Mouse (Mus musculus): ENCODE measurements around the gene Ogg1. TPM values are rescaled to one million over a fixed set of nuclear protein-coding genes. Genes with fewer than 3 reads are reported as not detected.
"Not testable (repeated sequence)": the region's sequence is repeated elsewhere in the genome, so short reads cannot be mapped to it uniquely, and the experiment has no call there.

Gene Ogg1
- polyA plus RNA-seq, 1 experiment: 16.4 TPM

GRCm38 (mm10) chr6:113331721-113332120 is 4.9 kb downstream of the Ogg1 start:
- 96% methylated on average over 11 of the region's 11 CpGs for WGBS
- DNase-seq: no peak
- H3K27me3 ChIP-seq (replicated peaks; ENCODE audit: control insufficient read depth, insufficient read depth, low read length): no peaks in the 10 kb centered on the region
- H3K4me1 ChIP-seq (ENCODE audit: control insufficient read depth, insufficient read depth, low read length): peaks cover 10% of the 10 kb centered on the region; the same call in 1 of the 2 replicates
- no peaks in the 10 kb centered on the region for H3K36me3 ChIP-seq (ENCODE audit: control insufficient read depth, insufficient read depth, low read length)
- H3K4me3 ChIP-seq (ENCODE audit: insufficient read depth, low read depth, low read length): no peak overlapping the region
- TF ChIP-seq CTCF (conservative IDR thresholded peaks at IDR 0.05; ENCODE audit: insufficient read depth, insufficient read length, low read depth, low read length) (no peak), POLR2A (IDR thresholded peaks at IDR 0.05; ENCODE audit: low read depth, low read length) (no peak)
- no peak overlapping the region for H3K27ac ChIP-seq (ENCODE audit: insufficient read depth, low read depth, low read length)

- Histone ChIP-seq H3K27ac (ENCODE audit: insufficient read depth, low read depth, low read length) (peak overlapping the region; percentile 57; the same call in 1 of the 2 replicates), H3K4me1 (ENCODE audit: control insufficient read depth, insufficient read depth, low read length) (peaks cover 10% of the 10 kb centered on the region; the same call in 1 of the 2 replicates)
- not testable (repeated sequence) for H3K36me3 ChIP-seq (ENCODE audit: control insufficient read depth, insufficient read depth, low read length); H3K4me3 ChIP-seq (ENCODE audit: insufficient read depth, low read depth, low read length); H3K27me3 ChIP-seq (replicated peaks; ENCODE audit: control insufficient read depth, insufficient read depth, low read length); DNase-seq
- WGBS: 39% methylated on average over 6 of the region's 6 CpGs
Measured at GRCm38 (mm10) chr6:113332734-113333133, 6.0 kb downstream of the Ogg1 start.

- peaks cover 10% of the 10 kb centered on the region; the same call in 1 of the 2 replicates for H3K4me1 ChIP-seq (ENCODE audit: control insufficient read depth, insufficient read depth, low read length)
- 27% methylated on average over 14 of the region's 14 CpGs for WGBS
- H3K36me3 ChIP-seq (ENCODE audit: control insufficient read depth, insufficient read depth, low read length): no peaks in the 10 kb centered on the region
- peak overlapping the region; percentile 58 for H3K27ac ChIP-seq (ENCODE audit: insufficient read depth, low read depth, low read length)
- H3K4me3 ChIP-seq (ENCODE audit: insufficient read depth, low read depth, low read length): no peak overlapping the region
- no peak for TF ChIP-seq POLR2A (IDR thresholded peaks at IDR 0.05; ENCODE audit: low read depth, low read length)
- no peak for TF ChIP-seq CTCF (conservative IDR thresholded peaks at IDR 0.05; ENCODE audit: insufficient read depth, insufficient read length, low read depth, low read length)
- DNase-seq: peak; percentile 90
- no peaks in the 10 kb centered on the region for H3K27me3 ChIP-seq (replicated peaks; ENCODE audit: control insufficient read depth, insufficient read depth, low read length)
Measured at GRCm38 (mm10) chr6:113333137-113333950, 6.6 kb downstream of the Ogg1 start.

GRCm38 (mm10) chr6:113334216-113334615 is 7.4 kb downstream of the Ogg1 start:
- H3K4me1 ChIP-seq (ENCODE audit: control insufficient read depth, insufficient read depth, low read length): peaks cover 10% of the 10 kb centered on the region; the same call in 1 of the 2 replicates
- no peaks in the 10 kb centered on the region for H3K36me3 ChIP-seq (ENCODE audit: control insufficient read depth, insufficient read depth, low read length)
- no peak overlapping the region for H3K4me3 ChIP-seq (ENCODE audit: insufficient read depth, low read depth, low read length)
- 70% methylated on average over 6 of the region's 6 CpGs for WGBS
- TF ChIP-seq CTCF (conservative IDR thresholded peaks at IDR 0.05; ENCODE audit: insufficient read depth, insufficient read length, low read depth, low read length) (no peak), POLR2A (IDR thresholded peaks at IDR 0.05; ENCODE audit: low read depth, low read length) (no peak)
- no peak overlapping the region for H3K27ac ChIP-seq (ENCODE audit: insufficient read depth, low read depth, low read length)
- no peaks in the 10 kb centered on the region for H3K27me3 ChIP-seq (replicated peaks; ENCODE audit: control insufficient read depth, insufficient read depth, low read length)
- no peak for DNase-seq

GRCm38 (mm10) chr6:113336852-113337620 is 10.3 kb downstream of the Ogg1 start:
- Histone ChIP-seq H3K27ac (ENCODE audit: insufficient read depth, low read depth, low read length) (no peak overlapping the region), H3K4me3 (ENCODE audit: insufficient read depth, low read depth, low read length) (no peak overlapping the region), H3K27me3 (replicated peaks; ENCODE audit: control insufficient read depth, insufficient read depth, low read length) (no peaks in the 10 kb centered on the region), H3K4me1 (ENCODE audit: control insufficient read depth, insufficient read depth, low read length) (peaks cover 10% of the 10 kb centered on the region; the same call in 1 of the 2 replicates), H3K36me3 (ENCODE audit: control insufficient read depth, insufficient read depth, low read length) (no peaks in the 10 kb centered on the region)
- peak; percentile 65 for DNase-seq
- TF ChIP-seq POLR2A (IDR thresholded peaks at IDR 0.05; ENCODE audit: low read depth, low read length): no peak
- no peak for TF ChIP-seq CTCF (conservative IDR thresholded peaks at IDR 0.05; ENCODE audit: insufficient read depth, insufficient read length, low read depth, low read length)
- WGBS: 51% methylated on average over 8 of the region's 8 CpGs

GRCm38 (mm10) chr6:113341574-113341973 is 14.8 kb downstream of the Ogg1 start:
- Histone ChIP-seq H3K27ac (ENCODE audit: insufficient read depth, low read depth, low read length) (peak overlapping the region; percentile 19; the same call in 1 of the 2 replicates), H3K27me3 (replicated peaks; ENCODE audit: control insufficient read depth, insufficient read depth, low read length) (no peaks in the 10 kb centered on the region), H3K4me1 (ENCODE audit: control insufficient read depth, insufficient read depth, low read length) (peaks cover 14% of the 10 kb centered on the region), H3K4me3 (ENCODE audit: insufficient read depth, low read depth, low read length) (no peak overlapping the region), H3K36me3 (ENCODE audit: control insufficient read depth, insufficient read depth, low read length) (no peaks in the 10 kb centered on the region)
- WGBS: 67% methylated on average over 6 of the region's 6 CpGs
- TF ChIP-seq CTCF (conservative IDR thresholded peaks at IDR 0.05; ENCODE audit: insufficient read depth, insufficient read length, low read depth, low read length) (no peak), POLR2A (IDR thresholded peaks at IDR 0.05; ENCODE audit: low read depth, low read length) (no peak)
- DNase-seq: peak; percentile 25

- 37% methylated on average over 4 of the region's 7 CpGs for WGBS
- Histone ChIP-seq H3K27ac (ENCODE audit: insufficient read depth, low read depth, low read length) (0 out of 2 replicates have a peak overlapping the region, but pooled peaks have one; percentile 25), H3K36me3 (ENCODE audit: control insufficient read depth, insufficient read depth, low read length) (no peaks in the 10 kb centered on the region), H3K4me3 (ENCODE audit: insufficient read depth, low read depth, low read length) (no peak overlapping the region), H3K27me3 (replicated peaks; ENCODE audit: control insufficient read depth, insufficient read depth, low read length) (no peaks in the 10 kb centered on the region), H3K4me1 (ENCODE audit: control insufficient read depth, insufficient read depth, low read length) (peaks cover 14% of the 10 kb centered on the region)
- peak; percentile 49 for DNase-seq
- no peak for TF ChIP-seq POLR2A (IDR thresholded peaks at IDR 0.05; ENCODE audit: low read depth, low read length)
- TF ChIP-seq CTCF (conservative IDR thresholded peaks at IDR 0.05; ENCODE audit: insufficient read depth, insufficient read length, low read depth, low read length): no peak
Measured at GRCm38 (mm10) chr6:113342297-113342696, 15.5 kb downstream of the Ogg1 start.
